Mouse (Mus musculus) testis, adult 2 months (tissue): ENCODE measurements around the gene Cphx1. TPM values are rescaled to one million over a fixed set of nuclear protein-coding genes. Genes with fewer than 3 reads are reported as not detected.
"Not testable (repeated sequence)": the region's sequence is repeated elsewhere in the genome, so short reads cannot be mapped to it uniquely, and the experiment has no call there.

Experiments used
- H3K27ac ChIP-seq: fragments of 200-500 bp; 2 replicates; pipeline ENCODE4 v1.5.1; 2012; ENCODE audit warnings: low read depth, low read length; ENCODE audit not compliant: control insufficient read depth, insufficient read depth
- H3K27me3 ChIP-seq: fragments of 200-500 bp; 2 replicates; pipeline ENCODE4 v1.6.1; 2012; ENCODE audit warnings: mild to moderate bottlenecking, low read length, moderate library complexity; ENCODE audit not compliant: control insufficient read depth, insufficient read depth
- H3K36me3 ChIP-seq: fragments of 200-500 bp; 2 replicates; pipeline ENCODE4 v1.6.1; 2012; ENCODE audit warnings: mild to moderate bottlenecking, low read length; ENCODE audit not compliant: control insufficient read depth, insufficient read depth
- H3K4me1 ChIP-seq: fragments of 200-500 bp; 2 replicates; pipeline ENCODE4 v1.6.1; 2012; ENCODE audit warnings: low read length; ENCODE audit not compliant: control insufficient read depth, insufficient read depth
- H3K4me3 ChIP-seq: fragments of 200-500 bp; 2 replicates; pipeline ENCODE4 v1.5.1; 2012; ENCODE audit warnings: low read depth, mild to moderate bottlenecking, low read length, moderate library complexity, mixed read lengths; ENCODE audit not compliant: control insufficient read depth
- polyA plus RNA-seq: library from polyadenylated mRNA; depleted of rRNA; stranded (reverse); fragments of >200 nt; gene quantifications from 2 replicates; pipeline ENCODE4 v1.2.3, GENCODE M21; 2012; rRNA removed

The Cphx1 gene
- polyA plus RNA-seq, 1 experiment = 0.06 TPM

DNA sequence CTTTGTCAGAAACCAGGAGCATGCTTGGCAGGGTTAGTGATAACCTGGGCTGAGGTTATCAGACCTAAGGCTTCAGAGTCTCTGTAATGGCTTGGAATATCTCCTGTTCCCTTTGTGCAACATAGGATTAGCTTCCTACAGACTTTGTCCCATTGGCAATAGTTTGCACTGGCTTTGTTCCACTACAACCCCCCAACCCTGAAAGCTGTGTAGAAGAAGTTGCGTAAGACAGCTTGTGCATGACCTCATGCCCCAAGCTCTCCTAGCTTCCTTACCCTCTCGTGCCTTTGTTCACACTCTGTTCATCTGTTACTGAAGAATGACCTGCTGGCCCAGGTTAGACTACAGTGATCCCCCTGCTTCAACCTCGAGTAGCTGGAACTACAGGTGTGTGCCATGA is 19.8 kb downstream of the Cphx1 start:
- not testable (repeated sequence) for H3K36me3 ChIP-seq, H3K4me3 ChIP-seq, H3K27ac ChIP-seq, H3K27me3 ChIP-seq, H3K4me1 ChIP-seq

DNA sequence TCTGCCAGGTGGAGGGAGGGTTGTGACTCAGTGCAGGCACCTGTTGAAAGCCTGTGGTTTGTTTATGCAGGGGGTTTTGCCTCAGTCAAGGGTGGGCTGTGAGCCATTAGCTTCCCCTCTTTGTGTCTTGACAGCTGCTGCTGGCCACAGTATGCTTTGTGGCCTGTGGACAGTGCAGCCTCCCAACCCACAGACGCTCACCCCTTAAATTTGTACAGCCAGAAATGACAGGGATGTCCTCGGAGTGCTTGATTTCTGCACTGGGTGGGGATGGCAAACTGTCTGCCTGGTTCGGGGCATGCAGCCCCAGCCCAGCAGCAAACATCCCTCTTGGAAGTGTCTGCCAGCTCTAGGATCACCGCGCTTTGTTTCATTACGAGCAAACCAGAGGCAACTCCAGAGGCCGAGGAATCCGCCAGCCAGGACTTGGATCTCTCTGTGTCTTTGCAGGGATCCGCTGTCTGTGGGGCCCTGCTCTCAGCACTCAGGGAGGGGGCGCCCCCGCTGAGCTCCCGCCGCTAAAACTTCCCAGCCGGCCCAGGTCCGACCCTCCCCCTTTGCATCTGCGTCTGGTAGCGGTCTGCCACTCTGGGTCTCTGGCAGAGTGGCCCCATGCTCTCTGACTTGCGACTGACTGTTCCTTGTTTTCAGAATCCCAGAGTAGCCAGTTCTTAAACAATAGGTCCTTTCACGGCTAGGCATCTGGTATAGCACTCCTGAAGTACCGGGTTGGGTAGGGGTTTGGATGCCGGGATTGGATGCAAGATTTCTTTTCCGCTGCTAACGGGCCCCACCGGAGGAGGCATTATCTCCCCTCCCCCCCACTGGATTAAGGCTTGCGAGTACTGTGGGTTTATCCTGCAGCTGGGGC is 40.5 kb downstream of the Cphx1 start, which contains the start of gene Duxbl1:
Duxbl1 (plus strand) TSS at position 207 of the 871 bp plus-strand sequence.
- not testable (repeated sequence) for H3K4me1 ChIP-seq, H3K27me3 ChIP-seq, H3K27ac ChIP-seq, H3K4me3 ChIP-seq, H3K36me3 ChIP-seq

DNA sequence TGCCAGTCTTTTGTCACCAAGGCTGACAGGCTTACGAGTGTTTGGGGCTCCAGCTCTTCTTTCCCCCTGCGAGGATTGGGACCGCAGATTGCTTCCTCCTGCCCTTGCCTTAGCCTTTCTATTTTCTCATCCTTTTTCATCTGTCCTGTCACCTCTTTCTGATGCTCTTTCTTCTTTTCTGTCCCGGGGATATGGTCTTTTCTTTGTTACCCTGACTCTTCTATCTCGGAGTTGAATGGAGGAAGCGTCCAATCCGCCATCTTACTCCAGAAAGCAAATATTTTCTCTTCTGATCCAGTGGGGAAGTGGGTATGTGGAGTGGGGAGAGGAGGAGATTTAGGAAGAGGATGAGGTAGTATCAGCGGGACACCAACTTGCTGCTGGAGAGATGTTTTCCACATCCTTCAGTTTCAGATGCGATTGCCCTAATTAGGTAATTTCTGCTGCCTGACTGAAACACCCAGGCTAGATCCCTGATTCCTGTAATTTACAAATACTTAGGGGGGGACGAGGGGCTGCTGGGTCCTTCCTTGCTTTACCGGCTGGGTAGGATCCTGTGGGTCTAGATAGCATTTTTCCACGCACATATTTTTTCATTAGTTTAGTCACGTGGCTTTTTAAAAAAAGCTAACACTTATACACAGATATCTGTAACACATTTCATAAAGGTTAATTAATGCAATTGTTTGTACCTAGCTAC is 41.3 kb downstream of the Cphx1 start:
- not testable (repeated sequence) for H3K4me1 ChIP-seq, H3K27ac ChIP-seq, H3K4me3 ChIP-seq, H3K27me3 ChIP-seq, H3K36me3 ChIP-seq

DNA sequence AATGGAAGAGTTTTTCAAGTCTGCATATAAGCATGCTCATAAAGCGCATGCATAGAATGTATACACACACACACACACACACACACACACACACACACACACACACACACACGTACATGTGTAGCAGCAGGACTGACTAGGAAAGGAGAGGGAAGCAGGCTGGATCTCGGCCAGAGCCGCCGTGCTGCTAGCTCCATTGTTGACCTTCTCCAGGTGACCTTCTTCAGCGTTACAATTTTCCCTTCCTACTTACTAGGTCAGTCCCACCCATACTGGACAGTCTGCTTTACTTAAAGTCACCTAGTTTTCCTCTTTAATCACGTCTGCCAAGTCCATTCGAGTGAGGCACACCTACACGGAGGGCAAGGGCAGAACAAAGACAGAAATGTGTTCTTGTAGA is 43.8 kb downstream of the Cphx1 start:
- H3K4me3 ChIP-seq, H3K27me3 ChIP-seq, H3K27ac ChIP-seq, H3K4me1 ChIP-seq, H3K36me3 ChIP-seq: not testable (repeated sequence)

Other genes starting within 250 kb of the Cphx1 start
- gene Ppif, start 244.2 kb upstream of the Cphx1 start, polyA plus RNA-seq = 11.6 and 12.5 TPM in 2 replicates
- gene Zcchc24, start 169.3 kb upstream of the Cphx1 start, polyA plus RNA-seq = 2.7 TPM in 2 replicates
- gene Anxa11, start 96.1 kb upstream of the Cphx1 start, polyA plus RNA-seq = 55.8 and 59.2 TPM in 2 replicates
- 1.9 TPM in 2 replicates for gene Plac9a, start 35.2 kb upstream of the Cphx1 start, polyA plus RNA-seq
- gene Tmem254a, start 10.6 kb upstream of the Cphx1 start, polyA plus RNA-seq = 0.74 and 1.1 TPM in 2 replicates
- 0.07 and 0.12 TPM in 2 replicates for gene Duxbl1, start 40.3 kb downstream of the Cphx1 start, polyA plus RNA-seq
- 8.4 and 19.8 TPM in 2 replicates for gene Gm9780, start 104.4 kb downstream of the Cphx1 start, polyA plus RNA-seq
- 2.1 TPM in 1 of 2 replicates, not detected in the other for gene Tmem254c, start 129.1 kb downstream of the Cphx1 start, polyA plus RNA-seq
- not detected in 2 replicates for gene Cphx2, start 143.2 kb downstream of the Cphx1 start, polyA plus RNA-seq
- gene Cphx3, start 144.0 kb downstream of the Cphx1 start, polyA plus RNA-seq = not detected in 2 replicates
- gene Duxbl2, start 180.0 kb downstream of the Cphx1 start, polyA plus RNA-seq = 0.04 and 0.05 TPM in 2 replicates
- gene Plac9b, start 244.2 kb downstream of the Cphx1 start, polyA plus RNA-seq = 36.9 and 50.3 TPM in 2 replicates